Comparison of ENCODE assay signal across 18 mouse cellular contexts in the genomic region with DNA sequence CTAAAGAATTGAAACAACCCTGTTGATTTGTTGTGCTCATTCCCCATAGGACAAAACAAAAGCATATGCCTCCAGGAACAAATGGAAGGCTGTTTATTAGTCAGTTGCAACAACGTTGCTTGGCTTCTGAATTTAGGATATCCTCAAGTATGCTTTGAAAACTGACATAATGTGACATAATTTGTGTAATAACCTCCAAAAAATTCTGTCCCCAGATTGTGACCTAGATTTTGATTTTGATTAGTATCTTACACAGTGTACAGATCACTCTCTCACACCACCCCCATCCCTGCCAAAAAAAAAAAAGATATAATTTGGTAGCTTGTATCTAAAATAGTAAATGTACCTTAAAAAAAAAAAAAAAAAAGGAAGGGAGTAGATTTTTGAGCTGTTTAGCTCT.
"Had no signal": no experiment of that assay in that cellular context is flagged by ENCODE, and none has a peak within 500 bp of the region (broad histone marks: within the 10 kb centered on the region; RNA-seq: fewer than 3 reads in every experiment).

No protein-coding gene starts in this region.

- DNase-seq: lung, embryonic 14.5 days; lung, postnatal 10 days; lung, postnatal 4 days; midbrain, embryonic 14.5 days; retina, postnatal 1 day; right cerebral cortex, adult 18-20 months; right cerebral cortex, postnatal 25 days; right cerebral cortex, postnatal 4 days; spleen, adult 18-20 months; thymus, adult 18-20 months; thymus, postnatal 14 days; thymus, postnatal 36 days had no signal

- H3K36me3 ChIP-seq: midbrain, embryonic 12.5 days; neural tube, embryonic 13.5 days; neural tube, embryonic 15.5 days had no signal

- H3K9me3 ChIP-seq: midbrain, embryonic 10.5 days; midbrain, embryonic 12.5 days; neural tube, embryonic 13.5 days; neural tube, embryonic 15.5 days had no signal

- ATAC-seq: midbrain, embryonic 16.5 days had no signal

- H3K27ac ChIP-seq: midbrain, embryonic 10.5 days; midbrain, embryonic 12.5 days; neural tube, embryonic 13.5 days; neural tube, embryonic 15.5 days had no signal

- H3K9ac ChIP-seq: lung, embryonic 14.5 days; midbrain, embryonic 12.5 days; neural tube, embryonic 13.5 days; neural tube, embryonic 15.5 days had no signal

- H3K27me3 ChIP-seq: midbrain, embryonic 12.5 days; neural tube, embryonic 13.5 days; neural tube, embryonic 15.5 days had no signal

- H3K4me3 ChIP-seq: midbrain, embryonic 10.5 days; midbrain, embryonic 12.5 days; myocyte; neural tube, embryonic 13.5 days; neural tube, embryonic 15.5 days had no signal
